Mouse (Mus musculus) heart, embryonic 15.5 days (tissue): Measurements from ENCODE around the gene Dixdc1. TPM values are rescaled to one million over a fixed set of nuclear protein-coding genes. Genes with fewer than 3 reads are reported as not detected.

Source experiments
- ATAC-seq: fragments of 200-750 bp; cut with Nextera tagmentation; replicated peaks from 2 replicates; pipeline ENCODE4 v1.8.0; 2017; ENCODE audit warnings: low read depth, moderate TSS enrichment; ENCODE audit not compliant: insufficient number of reproducible peaks, insufficient read depth, low FRiP score
- H3K27ac ChIP-seq: fragments of 300-500 bp; sonication (generic); 2 replicates; pipeline ENCODE4 v1.5.1; 2015; ENCODE audit warnings: mild to moderate bottlenecking, inconsistent platforms
- H3K27me3 ChIP-seq: fragments of 300-500 bp; sonication (generic); 2 replicates; pipeline ENCODE4 v1.6.1; 2015; ENCODE audit warnings: inconsistent platforms
- H3K36me3 ChIP-seq: fragments of 300-500 bp; sonication (generic); 2 replicates; pipeline ENCODE4 v1.6.1; 2015; ENCODE audit warnings: mild to moderate bottlenecking, inconsistent platforms
- H3K4me1 ChIP-seq: fragments of 300-500 bp; sonication (generic); replicated peaks from 2 replicates; pipeline ENCODE4 v1.6.1; 2015; ENCODE audit warnings: inconsistent platforms
- H3K4me2 ChIP-seq: fragments of 300-500 bp; sonication (generic); 2 replicates; pipeline ENCODE4 v1.6.1; 2015; ENCODE audit warnings: inconsistent platforms, mild to moderate bottlenecking, moderate library complexity
- H3K4me3 ChIP-seq: fragments of 300-500 bp; sonication (generic); 2 replicates; pipeline ENCODE4 v1.5.1; 2015; ENCODE audit warnings: mild to moderate bottlenecking, inconsistent platforms
- H3K9ac ChIP-seq: fragments of 300-500 bp; sonication (generic); 2 replicates; pipeline ENCODE4 v1.6.1; 2015; ENCODE audit warnings: mild to moderate bottlenecking, inconsistent platforms
- H3K9me3 ChIP-seq: fragments of 300-500 bp; sonication (generic); replicated peaks from 2 replicates; pipeline ENCODE4 v1.6.1; 2016; ENCODE audit warnings: inconsistent platforms
- WGBS: fragments of 180-500 bp; shearing (Covaris S2); methylation state at CpG from one replicate; pipeline ENCODE4 v1.1.7; 2015; ENCODE audit warnings: mixed read lengths; 5-methylcytosine and 5-hydroxymethylcytosine counted together
- polyA plus RNA-seq: library from polyadenylated mRNA; unstranded; fragments of >200 nt; fragmentation: Nextera tagmentation; extraction: Ambion mirVana; gene quantifications from 2 replicates; pipeline ENCODE4 v1.2.1, GENCODE M21; 2015

Gene Dixdc1
- polyA plus RNA-seq, 1 experiment from 2014 or later = 9.1 TPM

- Histone ChIP-seq H3K36me3 (peaks cover 8% of the 10 kb centered on the region; the same call in 1 of the 2 replicates), H3K27me3 (peaks cover 14% of the 10 kb centered on the region; the same call in 1 of the 2 replicates), H3K4me3 (peak overlapping the region; percentile 35), H3K9ac (0 out of 2 replicates have a peak overlapping the region, but pooled peaks have one; percentile 31), H3K9me3 (no peaks in the 10 kb centered on the region), H3K27ac (no peak overlapping the region), H3K4me1 (peaks cover 28% of the 10 kb centered on the region), H3K4me2 (peak overlapping the region; percentile 99)
- no peak for ATAC-seq
- 59% methylated on average over 12 of the region's 12 CpGs for WGBS
Observed at GRCm38 (mm10) chr9:50696851-50697705, 42.2 kb downstream of the Dixdc1 start.

DNA sequence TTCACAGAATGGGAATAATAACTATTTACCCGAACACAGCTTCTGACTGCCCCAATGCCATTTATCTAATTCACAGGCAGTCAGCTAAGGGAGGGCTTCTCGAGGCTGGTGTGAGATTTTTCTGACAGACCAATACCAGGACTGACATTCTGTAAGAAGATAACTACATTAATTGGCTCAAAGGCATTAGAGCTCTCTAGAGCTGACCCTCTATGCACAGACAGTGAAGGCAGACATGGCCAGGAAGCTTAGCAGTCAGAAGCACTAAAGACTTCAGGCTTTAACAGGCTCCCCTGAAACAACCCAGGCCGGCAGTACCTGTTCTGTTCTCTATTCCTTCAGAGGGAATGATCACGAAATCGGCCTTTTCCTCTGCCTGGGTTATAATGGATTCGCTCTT is 44.2 kb downstream of the Dixdc1 start:
- Histone ChIP-seq H3K4me1 (peaks cover 22% of the 10 kb centered on the region), H3K9me3 (no peaks in the 10 kb centered on the region), H3K27me3 (peaks cover 8% of the 10 kb centered on the region; the same call in 1 of the 2 replicates), H3K36me3 (peaks cover 8% of the 10 kb centered on the region; the same call in 1 of the 2 replicates), H3K4me2 (no peak overlapping the region), H3K27ac (no peak overlapping the region), H3K4me3 (no peak overlapping the region), H3K9ac (no peak overlapping the region)
- 85% methylated on average over 6 of the region's 6 CpGs for WGBS
- no peak for ATAC-seq

DNA sequence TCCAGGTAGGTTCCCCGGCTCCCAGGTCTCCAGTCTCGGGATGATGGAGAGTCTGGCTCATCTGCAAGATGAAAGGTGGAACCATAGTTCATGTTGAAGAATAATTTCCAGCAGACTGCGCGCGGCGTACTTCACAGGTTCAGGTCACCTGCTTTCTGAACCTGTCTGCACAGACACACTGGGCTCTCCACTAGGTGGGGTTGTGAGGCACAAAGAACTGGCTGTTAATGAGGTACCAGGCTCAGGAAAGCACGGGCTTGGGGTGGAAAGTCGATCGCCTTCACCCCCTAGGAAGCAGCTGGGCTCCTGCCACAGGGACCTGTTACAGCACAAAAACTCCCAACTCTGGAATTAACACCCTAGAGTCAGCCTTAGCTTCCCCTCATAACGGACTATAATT is 45.7 kb downstream of the Dixdc1 start:
- H3K4me1 ChIP-seq = peaks cover 13% of the 10 kb centered on the region
- no peak overlapping the region for H3K27ac ChIP-seq
- no peak overlapping the region for H3K4me2 ChIP-seq
- WGBS = 21% methylated on average over 10 of the region's 10 CpGs
- no peak overlapping the region for H3K9ac ChIP-seq
- H3K36me3 ChIP-seq = peaks cover 8% of the 10 kb centered on the region; the same call in 1 of the 2 replicates
- no peaks in the 10 kb centered on the region for H3K9me3 ChIP-seq
- ATAC-seq = no peak
- H3K27me3 ChIP-seq = no peaks in the 10 kb centered on the region
- no peak overlapping the region for H3K4me3 ChIP-seq

GRCm38 (mm10) chr9:50692626-50693580 is 46.4 kb downstream of the Dixdc1 start:
- Histone ChIP-seq H3K4me1 (peaks cover 7% of the 10 kb centered on the region), H3K27me3 (no peaks in the 10 kb centered on the region), H3K9ac (no peak overlapping the region), H3K9me3 (no peaks in the 10 kb centered on the region), H3K27ac (no peak overlapping the region), H3K4me2 (no peak overlapping the region), H3K36me3 (peaks cover 8% of the 10 kb centered on the region; the same call in 1 of the 2 replicates), H3K4me3 (no peak overlapping the region)
- no peak for ATAC-seq
- 47% methylated on average over 13 of the region's 13 CpGs for WGBS

DNA sequence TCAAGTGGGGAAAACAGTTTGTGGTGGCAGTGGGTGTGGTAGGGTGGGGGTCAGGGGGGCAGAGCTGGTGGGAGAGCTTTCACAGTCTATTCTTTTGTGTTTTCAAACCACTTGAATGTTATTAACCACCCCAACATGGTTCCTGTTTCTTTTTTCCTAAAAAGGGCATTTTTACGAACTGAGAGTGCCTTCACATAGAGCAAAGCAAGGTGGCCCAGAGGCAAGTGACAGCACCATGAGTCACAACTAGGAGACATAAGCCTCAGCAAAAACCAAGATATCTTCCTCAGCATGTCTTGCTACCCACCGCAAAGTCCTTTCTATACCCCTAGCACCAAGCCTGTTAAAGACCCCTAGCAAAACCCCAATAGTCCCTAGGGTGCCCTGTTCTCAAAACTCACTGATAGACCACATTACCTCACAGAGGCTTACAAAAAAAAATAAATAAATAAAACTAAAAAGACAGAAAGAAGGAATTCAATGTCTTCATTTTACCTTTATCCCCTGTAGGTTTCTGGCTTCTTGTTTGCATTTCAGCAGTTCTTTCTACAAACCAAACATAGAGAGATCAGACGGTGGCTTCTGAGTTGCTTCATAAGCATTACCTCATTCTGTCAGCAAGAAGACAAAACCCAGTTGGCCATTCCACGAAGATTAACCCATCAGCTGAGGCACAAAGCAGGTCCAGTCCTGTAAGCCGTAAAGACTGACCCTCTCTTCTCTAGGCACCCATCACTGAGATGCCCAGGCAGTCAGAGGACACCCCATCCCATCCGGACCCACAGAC is 52.3 kb downstream of the Dixdc1 start:
- Histone ChIP-seq H3K4me3 (no peak overlapping the region), H3K9ac (no peak overlapping the region), H3K4me2 (no peak overlapping the region), H3K27me3 (no peaks in the 10 kb centered on the region), H3K27ac (no peak overlapping the region), H3K4me1 (no peaks in the 10 kb centered on the region), H3K36me3 (peaks cover 5% of the 10 kb centered on the region; the same call in 1 of the 2 replicates), H3K9me3 (no peaks in the 10 kb centered on the region)
- 61% methylated on average over 6 of the region's 6 CpGs for WGBS
- ATAC-seq = no peak

- Histone ChIP-seq H3K9me3 (no peaks in the 10 kb centered on the region), H3K4me1 (no peaks in the 10 kb centered on the region), H3K27ac (no peak overlapping the region), H3K27me3 (no peaks in the 10 kb centered on the region), H3K36me3 (peaks cover 22% of the 10 kb centered on the region; the same call in 1 of the 2 replicates), H3K9ac (no peak overlapping the region), H3K4me2 (no peak overlapping the region), H3K4me3 (no peak overlapping the region)
- ATAC-seq = no peak
- WGBS = 68% methylated on average over 7 of the region's 7 CpGs
Observed at GRCm38 (mm10) chr9:50681727-50682126, 57.6 kb downstream of the Dixdc1 start.

- H3K36me3 ChIP-seq = peaks cover 22% of the 10 kb centered on the region; the same call in 1 of the 2 replicates
- 76% methylated on average over 1 of the region's 1 CpGs for WGBS
Observed at GRCm38 (mm10) chr9:50679406-50679805, 59.9 kb downstream of the Dixdc1 start.

DNA sequence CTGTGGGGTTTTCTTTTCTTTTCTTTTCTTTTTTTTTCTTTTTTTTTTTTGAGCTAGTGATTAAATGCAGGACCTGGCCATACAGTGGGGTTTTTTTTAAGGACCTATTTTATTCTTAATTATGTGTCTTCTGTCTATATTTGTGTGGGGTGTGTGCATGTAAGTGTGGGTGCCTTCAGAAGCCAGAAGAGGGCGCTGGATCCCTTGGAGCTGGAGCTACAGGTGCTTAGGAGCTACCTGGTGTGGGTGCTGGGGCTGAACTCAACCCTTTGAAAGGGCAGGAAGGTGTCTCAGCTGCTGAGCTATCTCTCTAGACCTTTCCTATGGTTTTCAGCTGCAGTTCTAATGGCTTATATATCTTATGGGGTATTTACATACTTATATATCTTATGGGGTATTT is 64.5 kb downstream of the Dixdc1 start:
- Histone ChIP-seq H3K27me3 (no peaks in the 10 kb centered on the region), H3K4me1 (no peaks in the 10 kb centered on the region), H3K4me3 (no peak overlapping the region), H3K9ac (no peak overlapping the region), H3K36me3 (no peaks in the 10 kb centered on the region), H3K9me3 (no peaks in the 10 kb centered on the region), H3K27ac (no peak overlapping the region), H3K4me2 (no peak overlapping the region)
- no peak for ATAC-seq
- WGBS = 19% methylated on average over 1 of the region's 1 CpGs

More at GRCm38 (mm10) chr9:50679406-50679805, 59.9 kb downstream of the Dixdc1 start:
- H3K4me2 ChIP-seq = no peak overlapping the region
- H3K9ac ChIP-seq = no peak overlapping the region
- no peaks in the 10 kb centered on the region for H3K4me1 ChIP-seq
- H3K4me3 ChIP-seq = no peak overlapping the region
- no peaks in the 10 kb centered on the region for H3K27me3 ChIP-seq
- no peak overlapping the region for H3K27ac ChIP-seq
- no peak for ATAC-seq
- H3K9me3 ChIP-seq = no peaks in the 10 kb centered on the region

- no peaks in the 10 kb centered on the region for H3K27me3 ChIP-seq
- no peaks in the 10 kb centered on the region for H3K4me1 ChIP-seq
- 0 out of 2 replicates have a peak, but pooled peaks cover 3% of the 10 kb centered on the region for H3K36me3 ChIP-seq
- H3K9ac ChIP-seq = no peak overlapping the region
- H3K9me3 ChIP-seq = no peaks in the 10 kb centered on the region
- H3K4me2 ChIP-seq = no peak overlapping the region
- 0 out of 2 replicates have a peak, but pooled peaks have one; percentile 60 for ATAC-seq
- no peak overlapping the region for H3K4me3 ChIP-seq
- H3K27ac ChIP-seq = no peak overlapping the region
- 33% methylated on average over 5 of the region's 5 CpGs for WGBS
Observed at GRCm38 (mm10) chr9:50670690-50671089, 68.6 kb downstream of the Dixdc1 start.

- 61% methylated on average over 8 of the region's 8 CpGs for WGBS
- H3K27me3 ChIP-seq = no peaks in the 10 kb centered on the region
- H3K4me2 ChIP-seq = no peak overlapping the region
- no peaks in the 10 kb centered on the region for H3K9me3 ChIP-seq
- H3K27ac ChIP-seq = no peak overlapping the region
- H3K4me1 ChIP-seq = no peaks in the 10 kb centered on the region
- no peak overlapping the region for H3K4me3 ChIP-seq
- 0 out of 2 replicates have a peak, but pooled peaks cover 3% of the 10 kb centered on the region for H3K36me3 ChIP-seq
- no peak for ATAC-seq
- H3K9ac ChIP-seq = no peak overlapping the region
Observed at GRCm38 (mm10) chr9:50667579-50668498, 71.5 kb downstream of the Dixdc1 start.
